Mouse (Mus musculus) G1E-ER4 (cell line): ENCODE results near the gene Gm20388. TPM values are rescaled to one million over a fixed set of nuclear protein-coding genes. Genes with fewer than 3 reads are reported as not detected.

Experiments
- GATA1 ChIP-seq: IDR thresholded peaks from one replicate; pipeline ENCODE4 v1.8.0; 2012; ENCODE audit warnings: low read length, inconsistent platforms
- polyA plus RNA-seq: library from polyadenylated mRNA; stranded (reverse); fragments of >175 nt; gene quantifications from 2 replicates; pipeline ENCODE4 v1.2.3, GENCODE M21; 2012

Gene Gm20388
- polyA plus RNA-seq, 1 experiment, result not detected

DNA sequence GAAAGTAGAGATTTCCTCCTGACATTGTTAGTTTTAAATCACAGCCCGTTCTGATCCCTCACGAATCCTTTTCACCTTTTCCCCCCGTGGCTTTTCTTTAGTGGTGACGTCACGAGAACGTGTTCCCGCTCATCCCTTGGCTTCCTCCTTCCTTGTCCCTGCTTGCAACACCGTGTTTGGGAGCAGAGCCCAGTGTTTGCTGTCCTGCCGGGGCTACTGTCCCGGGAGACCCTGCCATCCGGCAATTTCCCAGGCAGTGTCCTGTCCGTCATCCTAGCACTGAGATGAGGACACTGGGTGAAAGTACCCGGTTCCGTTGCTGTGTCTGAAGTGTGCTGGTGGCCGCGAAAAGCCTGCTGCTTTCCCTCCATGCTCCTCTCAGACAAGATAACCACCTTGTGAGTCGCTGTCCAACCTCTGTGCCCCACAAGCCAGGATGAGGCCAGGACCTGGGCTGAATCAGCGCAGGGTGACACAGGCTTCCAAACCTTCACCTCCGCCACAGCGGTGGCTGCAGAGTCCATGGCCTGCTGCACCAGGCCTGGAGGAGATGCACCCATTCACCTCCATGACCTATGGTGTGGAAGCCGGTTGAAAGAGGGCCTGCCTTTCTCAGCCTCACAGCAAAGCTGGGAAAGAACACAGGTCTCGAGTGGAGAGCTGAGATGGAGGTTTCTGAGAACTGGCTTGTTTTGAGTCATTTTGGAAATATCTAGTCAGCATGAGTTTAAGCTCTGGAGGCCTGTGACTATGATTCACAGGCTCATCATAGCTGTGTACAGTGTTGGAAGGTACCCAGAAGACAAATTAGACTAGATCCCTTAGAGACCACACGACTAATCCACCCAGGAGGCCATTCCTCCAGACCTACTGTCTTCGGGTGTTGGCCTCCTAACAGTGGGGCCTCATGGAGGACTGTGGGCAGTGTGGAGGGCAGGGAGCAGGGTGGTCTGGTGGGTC lies 4367.6 kb downstream of the Gm20388 start:
- TF ChIP-seq GATA1, result no peak

DNA sequence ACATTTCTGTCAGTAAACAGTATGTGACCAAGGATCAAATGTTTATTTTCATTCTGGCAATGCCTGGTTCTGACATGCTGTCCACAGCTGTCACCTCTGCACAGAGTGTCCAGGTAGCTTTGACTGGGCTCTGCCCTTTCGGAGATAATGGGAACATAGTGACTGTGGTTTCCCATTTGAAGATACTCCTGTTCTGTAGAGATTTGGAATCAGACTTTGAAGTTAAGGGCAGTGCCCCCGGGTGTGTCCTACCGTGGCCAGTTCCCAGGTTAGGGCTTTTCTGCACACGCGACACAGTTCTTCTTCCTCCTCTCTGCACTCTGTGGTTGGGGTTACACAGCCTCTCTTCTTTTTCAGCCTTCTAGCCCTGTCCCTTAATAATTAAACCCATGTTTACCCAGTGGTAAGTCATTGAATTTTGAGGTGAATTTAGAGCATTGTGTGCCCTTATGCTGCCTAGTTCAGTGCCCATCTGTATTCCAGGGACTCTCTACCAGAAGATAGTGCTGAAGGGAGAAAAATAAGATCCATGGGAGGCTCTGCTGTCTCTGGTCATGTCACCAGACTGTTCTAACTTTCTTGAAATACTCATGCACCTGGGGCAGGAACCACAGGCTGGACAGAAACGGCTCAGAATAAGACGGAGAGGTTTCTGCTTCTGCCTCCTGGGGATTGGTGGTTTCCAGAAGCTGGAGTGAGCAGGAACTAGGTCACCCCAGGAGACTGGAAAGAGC lies 4368.5 kb downstream of the Gm20388 start:
- no peak for TF ChIP-seq GATA1

DNA sequence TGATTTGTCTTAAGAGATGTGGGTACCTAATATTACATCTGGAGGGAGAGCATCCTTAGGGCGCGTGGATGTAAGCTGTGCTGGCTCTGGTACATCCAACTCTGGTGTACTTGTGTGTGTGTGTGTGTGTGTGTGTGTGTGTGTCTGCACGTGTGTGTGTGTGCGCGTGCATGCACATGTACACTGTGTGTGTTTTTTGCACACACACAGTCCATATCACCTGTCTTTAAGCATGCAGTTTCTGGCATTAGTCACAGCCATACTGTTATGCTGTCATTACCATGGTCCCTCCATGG lies 4369.0 kb downstream of the Gm20388 start:
- TF ChIP-seq GATA1, result no peak

DNA sequence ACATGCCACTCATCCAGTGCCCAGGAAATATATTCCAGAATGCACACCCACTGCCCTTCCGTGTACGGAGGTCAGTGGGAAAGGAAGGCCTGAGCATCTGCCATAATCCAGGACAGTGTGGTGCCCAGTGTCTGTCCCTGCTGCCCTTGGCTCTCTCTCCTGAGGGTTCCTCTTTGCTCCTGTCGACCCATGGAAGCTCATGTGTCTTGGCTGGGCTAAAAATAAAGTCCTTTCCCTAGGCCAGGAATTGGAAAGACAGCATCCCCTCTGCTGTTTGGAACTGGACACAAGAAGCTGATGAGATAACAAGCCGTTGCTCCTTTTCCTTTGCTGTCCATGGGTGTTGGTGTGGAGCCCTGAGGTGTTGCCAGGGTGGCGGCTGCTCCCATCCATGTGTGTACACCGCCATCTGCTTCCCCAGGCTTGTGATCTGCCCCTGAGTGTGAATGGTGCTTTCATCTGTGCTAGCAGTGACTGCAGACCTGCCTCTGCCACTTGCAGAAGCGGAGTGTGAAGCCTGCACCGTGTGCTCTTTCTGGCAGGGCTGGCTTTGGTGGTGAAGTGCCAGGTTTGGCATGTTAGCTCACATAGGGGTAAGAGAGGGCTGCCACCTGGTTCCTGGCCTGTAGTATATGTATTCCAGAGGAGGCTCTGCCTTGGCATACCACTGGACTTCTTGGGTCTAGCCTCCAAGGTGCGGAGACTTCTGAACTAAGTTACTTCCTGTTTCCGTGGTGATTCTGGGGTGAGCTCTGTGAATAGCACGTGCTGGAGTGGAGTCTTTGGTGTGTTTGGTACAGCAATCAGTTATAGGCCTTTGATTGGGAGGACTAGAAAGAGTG lies 4371.3 kb downstream of the Gm20388 start:
- TF ChIP-seq GATA1, result no peak

DNA sequence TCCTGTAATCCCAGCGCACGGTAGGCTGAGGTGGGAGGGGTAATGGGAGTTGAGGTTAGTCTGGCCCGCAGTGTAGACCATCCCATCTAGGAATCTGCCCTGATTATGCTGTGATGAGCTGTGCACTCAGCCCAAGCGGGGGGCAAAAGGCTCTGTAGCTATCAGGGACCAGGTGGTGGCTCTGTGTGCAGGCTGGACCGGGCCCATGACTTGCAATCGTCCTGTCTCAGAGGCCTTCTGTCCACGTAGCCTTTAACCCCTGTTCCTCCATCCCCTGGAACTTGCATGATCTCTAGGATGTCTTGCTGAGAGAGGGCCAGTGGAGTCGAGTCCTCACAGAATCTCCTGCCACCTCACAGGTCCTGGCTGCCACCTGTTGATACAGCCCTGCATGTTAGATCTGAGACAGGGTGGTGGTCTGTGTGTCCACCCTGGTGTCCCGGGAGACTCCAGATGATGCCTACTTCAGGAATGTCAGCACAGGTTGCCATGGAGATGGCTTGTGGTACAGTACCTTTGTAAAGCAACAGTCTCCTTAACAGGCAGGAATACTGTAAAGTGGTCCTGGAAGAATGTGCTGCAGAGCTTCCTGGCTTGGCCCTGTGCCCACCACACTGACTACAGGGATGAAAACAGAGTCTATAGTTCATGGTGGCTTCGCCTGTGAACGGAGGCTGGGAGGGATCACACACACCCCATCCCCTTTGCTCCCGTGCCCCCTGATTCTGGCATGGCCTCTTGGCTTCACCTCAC lies 4372.4 kb downstream of the Gm20388 start:
- TF ChIP-seq GATA1, result no peak

DNA sequence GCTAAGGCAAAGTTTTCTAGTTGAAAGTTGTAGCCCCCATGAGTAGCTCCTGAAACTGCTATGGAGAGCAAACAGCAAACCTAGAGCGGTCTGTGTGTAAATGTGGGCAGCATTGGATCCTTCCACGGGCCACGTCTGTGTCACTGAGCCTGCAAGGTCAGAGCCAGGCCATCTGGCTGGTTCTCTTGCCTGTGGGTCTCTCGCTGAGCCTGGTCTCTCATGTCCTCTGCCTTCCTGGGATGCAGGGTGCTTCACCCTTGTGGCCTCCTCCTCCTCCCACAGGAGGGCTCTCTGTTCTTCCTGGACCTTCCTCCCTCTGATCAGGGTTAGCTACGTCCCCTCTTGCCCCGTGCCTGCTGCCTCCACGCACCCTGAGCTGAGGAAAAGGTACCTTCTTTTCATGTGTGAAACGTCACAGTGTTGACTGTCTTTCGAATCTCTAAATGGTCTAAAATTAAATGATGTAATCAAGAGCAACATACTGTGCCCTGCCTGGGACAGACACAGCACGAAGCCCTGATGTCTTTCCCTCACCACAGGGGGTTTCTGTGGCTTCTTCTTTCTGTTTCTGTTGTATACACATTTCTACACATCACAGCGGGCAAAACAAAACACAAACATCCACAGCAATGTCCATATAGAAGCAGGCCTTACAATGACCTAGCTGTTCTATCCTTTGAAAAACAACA lies 4373.1 kb downstream of the Gm20388 start:
- no peak for TF ChIP-seq GATA1

DNA sequence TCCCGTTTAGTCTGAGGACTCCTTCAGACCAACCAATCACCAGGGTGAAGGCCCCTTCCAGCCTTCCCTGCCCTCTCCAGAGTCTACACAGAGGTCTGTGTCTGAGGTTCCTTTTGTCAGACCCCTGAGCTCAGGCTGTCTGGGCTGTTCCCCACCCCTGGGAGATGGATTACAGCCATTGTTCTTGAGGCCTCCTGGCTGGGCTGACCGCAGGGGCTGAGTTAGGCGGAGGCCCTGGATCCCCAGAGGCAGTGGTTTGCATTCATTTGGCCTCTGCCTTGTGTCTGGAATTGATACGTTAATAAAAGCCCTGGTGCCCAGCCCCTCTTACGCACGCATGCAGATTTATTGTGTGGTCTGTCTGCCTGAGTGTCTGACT lies 4373.7 kb downstream of the Gm20388 start:
- no peak for TF ChIP-seq GATA1

DNA sequence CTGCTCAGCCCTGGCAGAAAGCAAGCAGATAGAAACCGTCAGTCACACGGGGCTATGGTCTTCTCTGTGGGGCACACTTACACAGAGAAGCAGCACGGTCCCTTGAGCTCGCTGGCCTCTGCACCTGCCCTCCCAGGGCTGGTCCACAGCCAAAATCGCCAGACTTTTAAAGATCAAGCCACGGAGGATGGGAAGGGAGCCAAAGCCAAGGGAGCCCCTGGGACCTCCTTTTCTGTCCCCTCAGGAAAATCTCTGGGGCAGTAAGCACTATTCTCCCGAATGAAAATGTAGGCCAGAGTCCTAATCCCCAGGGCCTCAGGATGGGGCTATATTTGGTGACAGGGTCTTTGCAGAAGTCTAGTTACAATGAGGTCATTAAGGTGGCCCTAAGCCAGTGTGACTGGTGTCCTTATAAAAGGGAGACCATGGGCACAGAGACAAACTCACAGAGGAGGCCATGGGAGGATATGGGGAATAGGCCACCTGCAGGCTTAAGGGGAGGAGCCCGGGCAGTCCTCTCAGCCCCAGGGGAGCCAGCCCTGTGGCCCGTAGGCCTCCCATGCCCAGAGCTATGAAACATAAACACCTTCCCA lies 4374.4 kb downstream of the Gm20388 start:
- TF ChIP-seq GATA1, result no peak

DNA sequence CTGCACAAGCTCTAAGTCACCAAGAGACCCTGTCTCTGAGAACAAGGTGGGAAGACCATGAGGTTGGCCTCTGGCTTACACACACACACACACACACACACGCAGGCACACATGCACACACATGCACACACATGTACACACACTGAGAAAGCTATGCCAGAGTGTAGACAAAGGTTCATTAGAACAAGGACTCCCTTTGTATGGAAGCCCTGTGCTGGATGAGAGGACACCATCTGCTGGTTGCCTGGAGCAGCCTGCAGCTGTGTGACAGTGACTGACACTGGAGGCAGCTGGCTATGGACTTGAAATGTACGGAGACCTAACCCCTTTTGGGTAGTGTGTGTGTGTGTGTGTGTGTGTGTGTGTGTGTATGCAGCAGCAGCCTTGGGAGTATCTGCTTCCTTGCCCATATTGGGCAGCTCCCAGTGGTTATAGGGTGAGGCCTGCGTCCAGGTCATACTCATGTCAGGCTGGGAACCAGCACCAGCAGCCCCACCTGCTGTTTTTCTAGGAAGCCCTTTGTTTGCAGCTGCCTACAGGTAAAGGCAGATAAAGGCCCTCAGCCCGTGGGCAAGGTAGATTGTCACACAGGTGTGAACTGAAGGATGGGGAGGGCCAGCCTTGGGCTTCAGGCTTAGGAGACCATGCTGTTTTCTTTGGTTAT lies 4376.0 kb downstream of the Gm20388 start:
- no peak for TF ChIP-seq GATA1

DNA sequence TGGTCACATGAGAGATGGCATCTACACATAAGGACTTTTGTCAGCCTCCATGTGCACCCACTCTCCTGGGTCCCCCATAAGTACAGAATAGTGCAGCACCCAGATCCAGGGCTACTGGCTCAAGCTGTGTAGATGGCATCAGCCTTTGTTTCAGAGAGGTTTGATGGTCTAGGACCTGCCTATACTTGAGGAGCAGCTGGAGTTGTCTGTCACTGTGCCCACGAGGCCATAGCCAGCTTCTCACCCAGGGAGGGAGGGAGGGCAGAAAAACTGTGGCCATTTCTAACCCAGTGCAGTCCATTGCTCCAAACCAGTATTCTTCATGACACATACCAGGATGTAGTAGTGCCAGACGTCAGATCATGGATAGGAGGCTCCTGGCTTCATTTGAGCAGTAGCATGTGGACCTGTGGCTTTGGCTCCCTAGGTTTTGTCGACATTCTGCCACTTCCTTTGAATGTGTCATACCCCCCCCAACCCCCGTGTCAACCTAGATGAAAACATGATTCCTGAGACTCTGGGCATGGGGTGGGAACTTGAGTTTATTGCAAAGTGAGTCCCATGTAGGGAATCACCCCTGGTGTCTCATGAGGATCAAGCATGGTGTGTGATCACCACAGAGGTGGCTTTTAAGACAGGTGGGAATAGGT lies 4377.7 kb downstream of the Gm20388 start:
- TF ChIP-seq GATA1, result no peak

DNA sequence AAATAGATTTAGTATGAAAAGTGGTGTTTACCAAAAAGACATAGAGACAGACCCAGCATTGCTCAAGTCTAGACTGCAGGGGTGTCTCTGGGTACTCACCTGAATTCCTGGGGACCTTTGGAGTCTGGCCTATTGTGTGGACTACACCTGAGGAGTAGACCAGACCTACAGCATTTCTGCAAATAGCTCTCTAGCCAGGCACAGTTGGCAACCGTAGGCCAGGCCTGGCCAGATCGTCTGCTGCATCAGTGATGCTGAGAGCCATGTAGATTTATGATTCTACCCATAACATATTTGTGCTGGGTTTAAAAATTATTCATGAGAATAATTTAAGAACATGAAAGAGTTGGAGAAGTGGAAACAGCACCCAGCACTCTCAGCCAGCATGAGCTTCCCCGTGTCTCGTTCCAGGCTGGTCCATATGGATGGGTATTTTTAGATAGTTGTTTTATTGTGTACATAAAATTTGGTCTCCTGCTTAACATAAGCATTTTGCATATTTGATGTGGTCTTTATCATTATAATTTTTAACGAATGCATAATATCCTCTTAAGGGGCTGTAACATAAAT lies 4378.9 kb downstream of the Gm20388 start:
- TF ChIP-seq GATA1, result no peak

DNA sequence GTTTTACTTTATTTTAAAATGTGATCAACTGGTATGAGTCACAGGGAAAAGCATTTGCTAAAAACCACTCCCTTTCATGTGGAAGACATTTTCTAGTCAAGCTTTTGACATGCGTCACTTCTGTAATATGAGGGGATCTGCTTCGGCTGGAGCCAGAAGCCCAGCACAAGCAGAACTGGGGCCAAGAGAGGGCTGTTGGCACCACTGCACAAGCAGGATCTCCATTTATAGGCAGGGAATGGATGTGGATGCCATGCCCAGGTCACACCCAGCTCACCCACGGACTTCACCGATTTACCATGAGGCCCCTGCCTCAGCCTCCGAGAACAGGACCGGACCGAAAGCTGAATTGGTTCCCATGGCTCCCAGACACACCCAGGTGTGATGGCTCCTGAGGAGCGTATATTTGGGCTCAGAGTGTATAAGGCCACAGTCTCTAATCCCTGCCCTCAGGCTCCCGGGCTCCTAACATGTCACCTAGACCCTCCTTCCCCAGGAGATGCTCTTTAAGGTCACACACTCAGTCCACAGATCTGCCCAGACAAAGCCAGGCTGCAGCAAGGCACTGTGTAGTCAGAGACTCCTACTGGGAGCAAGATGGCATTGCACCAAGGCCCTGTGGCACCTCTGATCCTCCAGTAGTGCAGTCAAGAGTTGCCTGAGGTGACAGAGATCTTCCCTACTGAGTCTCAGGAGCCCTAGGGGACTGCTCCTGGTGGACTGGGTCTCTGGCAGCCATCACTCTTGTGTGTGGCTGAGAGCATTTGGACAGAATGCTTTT lies 4380.5 kb downstream of the Gm20388 start:
- TF ChIP-seq GATA1, result no peak

DNA sequence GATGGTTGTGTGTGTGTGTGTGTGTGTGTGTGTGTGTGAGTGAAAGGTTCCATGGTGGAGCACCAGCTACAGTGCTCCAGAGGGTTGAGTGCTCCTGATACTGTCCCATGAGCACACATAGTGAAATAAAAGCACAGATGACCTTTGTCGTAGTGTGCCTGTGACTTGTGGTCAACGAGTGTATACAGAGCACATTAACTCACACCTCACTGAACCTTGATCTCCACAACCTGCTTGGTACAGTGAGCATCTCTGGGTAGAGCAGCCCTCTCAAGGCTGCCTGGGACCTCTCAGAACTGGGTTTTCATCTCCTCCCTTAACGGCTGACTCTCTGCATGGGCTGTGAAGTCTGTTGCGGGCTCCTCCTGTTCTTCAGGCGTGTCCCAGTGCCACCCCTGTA lies 4381.1 kb downstream of the Gm20388 start:
- no peak for TF ChIP-seq GATA1
